Mouse (Mus musculus): ENCODE measurements around the gene E130218I03Rik. TPM values are rescaled to one million over a fixed set of nuclear protein-coding genes. Genes with fewer than 3 reads are reported as not detected.

E130218I03Rik gene
- polyA plus RNA-seq, 1 experiment from 2014 or later: 0.41 TPM

DNA sequence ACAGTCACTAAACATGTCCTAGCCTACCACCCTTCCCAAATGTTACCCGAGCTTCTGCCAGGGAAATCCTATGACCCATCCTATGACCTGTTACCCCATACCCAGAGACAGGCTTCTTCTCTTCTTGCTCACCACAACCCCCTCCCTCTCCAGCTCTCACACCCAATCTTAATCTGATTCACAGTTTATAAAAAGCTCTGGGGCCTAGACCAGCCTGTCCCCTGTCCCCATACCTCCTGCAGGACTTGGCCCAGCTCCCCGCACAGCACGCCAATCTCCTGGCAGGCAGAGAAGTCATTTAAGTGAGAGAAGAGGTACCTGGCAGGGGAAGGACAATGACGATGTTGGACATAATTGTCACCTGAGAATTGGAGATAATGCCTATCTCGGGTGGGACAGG is 8.6 kb upstream of the E130218I03Rik start:
- Histone ChIP-seq H3K4me2 (replicated peaks; ENCODE audit: low read depth, low read length) (no peak overlapping the region), H3K9me3 (ENCODE audit: control insufficient read depth, low read length) (no peaks in the 10 kb centered on the region), H3K27ac (ENCODE audit: low read depth, low read length) (no peak overlapping the region), H3K36me3 (ENCODE audit: control insufficient read depth, insufficient read depth, low read length) (no peaks in the 10 kb centered on the region), H3K27me3 (ENCODE audit: control insufficient read depth, insufficient read depth, low read length) (peaks cover 5% of the 10 kb centered on the region), H3K4me1 (ENCODE audit: control insufficient read depth, insufficient read depth, low read length) (peaks cover 10% of the 10 kb centered on the region), H3K4me3 (ENCODE audit: low read length) (no peak overlapping the region), H3K9ac (ENCODE audit: low read depth, low read length) (no peak overlapping the region)
- 79% methylated on average over 5 of the region's 5 CpGs for WGBS
- no peak for ATAC-seq (ENCODE audit: low FRiP score, low TSS enrichment)

DNA sequence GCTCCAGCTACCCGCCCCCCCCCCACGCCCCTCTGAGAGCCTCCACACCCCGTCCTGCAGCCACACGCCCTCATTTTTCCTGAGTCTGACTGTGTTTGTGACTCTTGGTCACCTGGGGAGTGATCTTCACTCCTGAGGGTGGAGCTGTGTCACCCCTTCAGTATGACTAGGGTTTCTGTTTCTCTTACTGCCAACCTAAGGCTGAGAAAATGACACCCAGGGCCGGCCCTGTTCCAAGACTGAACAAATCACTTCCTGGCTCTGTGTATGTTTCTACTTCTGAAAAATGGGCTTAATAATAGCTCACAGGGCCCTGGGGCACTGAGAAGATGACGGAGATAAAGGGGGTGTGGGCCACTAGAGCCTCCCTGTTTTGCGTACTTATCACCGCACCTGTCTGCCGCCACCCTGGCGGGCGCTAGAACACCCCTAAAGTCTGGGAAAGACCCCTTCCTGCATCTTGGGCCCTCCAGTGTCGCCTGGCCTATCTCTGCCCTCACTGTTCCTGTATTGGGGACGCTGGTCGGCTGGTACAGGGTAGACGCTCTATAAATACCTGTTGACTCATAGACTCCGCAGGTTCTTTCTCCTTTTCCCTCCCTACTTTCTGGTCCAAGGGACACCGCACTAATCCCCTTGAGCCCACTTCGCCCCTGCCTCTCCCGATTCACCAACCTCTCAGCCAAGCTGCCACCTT is 5.7 kb upstream of the E130218I03Rik start:
- no peaks in the 10 kb centered on the region for H3K9me3 ChIP-seq (ENCODE audit: control insufficient read depth, low read length)
- peaks cover 5% of the 10 kb centered on the region for H3K27me3 ChIP-seq (ENCODE audit: control insufficient read depth, insufficient read depth, low read length)
- H3K4me1 ChIP-seq (ENCODE audit: control insufficient read depth, insufficient read depth, low read length): peaks cover 10% of the 10 kb centered on the region
- 22% methylated on average over 19 of the region's 19 CpGs for WGBS
- peak overlapping the region; percentile 54 for H3K9ac ChIP-seq (ENCODE audit: low read depth, low read length)
- ATAC-seq (ENCODE audit: low FRiP score, low TSS enrichment): peak; percentile 40; the same call in 1 of the 2 replicates
- H3K4me2 ChIP-seq (replicated peaks; ENCODE audit: low read depth, low read length): peak overlapping the region; percentile 42
- H3K27ac ChIP-seq (ENCODE audit: low read depth, low read length): 0 out of 2 replicates have a peak overlapping the region, but pooled peaks have one; percentile 42
- no peaks in the 10 kb centered on the region for H3K36me3 ChIP-seq (ENCODE audit: control insufficient read depth, insufficient read depth, low read length)
- peak overlapping the region; percentile 36 for H3K4me3 ChIP-seq (ENCODE audit: low read length)

DNA sequence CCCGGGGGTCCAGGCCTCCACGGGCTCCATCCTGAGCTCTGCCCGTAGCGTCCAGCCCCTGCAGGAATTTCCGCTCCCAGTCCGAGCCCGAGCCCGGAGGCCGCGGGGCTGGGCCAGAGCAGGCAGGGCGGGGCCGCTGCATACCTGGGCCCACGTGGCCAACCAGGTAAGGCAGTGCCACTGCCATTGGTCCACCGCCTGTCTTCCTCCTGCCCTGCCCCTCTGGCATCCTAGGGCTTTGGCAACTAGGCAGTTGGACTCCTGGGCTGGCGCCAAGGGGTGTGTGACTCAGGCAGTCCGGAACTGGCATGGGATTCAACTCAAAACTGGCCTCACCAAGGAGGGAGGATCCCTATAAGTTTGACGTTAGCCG is 5.2 kb upstream of the E130218I03Rik start, which contains the start of gene Cnksr1:
TSS of gene Cnksr1 (minus strand) at position 121 of the 373 bp plus-strand sequence.
- peak within 1 kb of the TSS; percentile 42 for H3K4me2 ChIP-seq (replicated peaks; ENCODE audit: low read depth, low read length)
- H3K27ac ChIP-seq (ENCODE audit: low read depth, low read length): 0 out of 2 replicates have a peak within 1 kb of the TSS, but pooled peaks have one; percentile 42
- H3K27me3 ChIP-seq (ENCODE audit: control insufficient read depth, insufficient read depth, low read length): peaks cover 5% of the 10 kb centered on the region
- H3K4me3 ChIP-seq (ENCODE audit: low read length): peak within 1 kb of the TSS; percentile 36
- peak within 1 kb of the TSS; percentile 54 for H3K9ac ChIP-seq (ENCODE audit: low read depth, low read length)
- peaks cover 10% of the 10 kb centered on the region for H3K4me1 ChIP-seq (ENCODE audit: control insufficient read depth, insufficient read depth, low read length)
- WGBS: 3% methylated on average over 18 of the region's 18 CpGs
- ATAC-seq (ENCODE audit: low FRiP score, low TSS enrichment): peak; percentile 82
- H3K9me3 ChIP-seq (ENCODE audit: control insufficient read depth, low read length): no peaks in the 10 kb centered on the region
- H3K36me3 ChIP-seq (ENCODE audit: control insufficient read depth, insufficient read depth, low read length): no peaks in the 10 kb centered on the region

DNA sequence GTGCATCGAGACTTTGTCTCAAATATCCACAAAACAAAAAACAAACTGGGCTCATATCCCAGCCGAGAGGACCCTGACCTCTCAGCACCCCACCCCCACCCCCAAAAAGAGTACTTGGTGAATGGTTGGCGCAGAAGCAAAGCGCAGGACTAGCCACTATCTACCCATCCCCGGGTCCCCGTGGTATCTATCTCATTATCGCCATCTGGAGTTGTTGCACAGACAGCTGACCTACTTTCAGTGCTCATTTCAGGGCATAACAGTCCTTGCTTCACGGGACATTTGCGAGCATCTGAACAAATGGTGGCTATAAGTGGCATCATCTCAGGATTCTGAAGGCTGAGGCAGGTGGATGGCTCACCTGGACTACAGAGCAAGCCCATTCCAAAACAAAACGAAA is 4.8 kb upstream of the E130218I03Rik start:
- peaks cover 10% of the 10 kb centered on the region for H3K4me1 ChIP-seq (ENCODE audit: control insufficient read depth, insufficient read depth, low read length)
- 13% methylated on average over 10 of the region's 10 CpGs for WGBS
- H3K4me3 ChIP-seq (ENCODE audit: low read length): peak overlapping the region; percentile 36
- H3K36me3 ChIP-seq (ENCODE audit: control insufficient read depth, insufficient read depth, low read length): 0 out of 2 replicates have a peak, but pooled peaks cover 2% of the 10 kb centered on the region
- H3K4me2 ChIP-seq (replicated peaks; ENCODE audit: low read depth, low read length): peak overlapping the region; percentile 42
- peaks cover 5% of the 10 kb centered on the region for H3K27me3 ChIP-seq (ENCODE audit: control insufficient read depth, insufficient read depth, low read length)
- H3K9me3 ChIP-seq (ENCODE audit: control insufficient read depth, low read length): no peaks in the 10 kb centered on the region
- 0 out of 2 replicates have a peak overlapping the region, but pooled peaks have one; percentile 54 for H3K9ac ChIP-seq (ENCODE audit: low read depth, low read length)
- no peak for ATAC-seq (ENCODE audit: low FRiP score, low TSS enrichment)
- H3K27ac ChIP-seq (ENCODE audit: low read depth, low read length): no peak overlapping the region

DNA sequence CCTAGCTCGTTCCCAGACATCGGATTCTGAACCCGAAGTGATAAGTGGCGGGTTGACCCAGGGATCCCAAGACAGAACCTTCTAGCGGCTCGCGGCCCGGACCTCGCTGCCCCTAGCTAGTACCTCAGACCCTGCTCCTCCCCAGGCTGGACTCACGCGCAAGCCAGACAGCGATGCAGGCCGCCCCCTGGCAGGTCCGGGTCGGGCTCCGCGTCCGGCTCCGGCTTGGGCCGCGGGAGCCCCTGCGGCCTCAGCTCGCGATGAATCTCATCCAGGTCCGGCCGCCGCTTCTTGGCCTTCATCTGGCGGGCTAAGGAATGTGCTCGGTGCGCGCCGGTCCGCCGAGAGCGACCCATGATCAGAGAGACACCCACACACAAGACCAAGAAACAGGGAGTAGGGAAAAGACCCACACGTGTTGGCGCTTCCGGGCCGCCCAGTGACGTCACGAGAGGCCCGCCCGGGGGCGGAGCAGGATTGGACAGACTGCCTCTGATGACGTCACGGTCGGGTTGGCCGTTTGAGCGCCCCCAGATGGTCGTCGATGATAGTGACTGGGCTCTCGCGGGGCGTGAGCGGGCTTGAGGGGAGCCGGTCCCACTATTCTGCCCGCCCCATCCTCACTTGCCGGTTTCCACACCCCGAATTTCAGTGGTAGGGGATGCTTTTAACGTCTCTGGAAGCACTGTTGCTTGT is 1.8 kb downstream of the E130218I03Rik start, which contains the start of gene Zfp593:
TSS of gene Zfp593 (minus strand) at position 445 of the 696 bp plus-strand sequence.
- peak within 1 kb of the TSS; percentile 91 for H3K4me2 ChIP-seq (replicated peaks; ENCODE audit: low read depth, low read length)
- peak within 1 kb of the TSS; percentile 89 for H3K4me3 ChIP-seq (ENCODE audit: low read length)
- peak within 1 kb of the TSS; percentile 84 for H3K9ac ChIP-seq (ENCODE audit: low read depth, low read length)
- peaks cover 14% of the 10 kb centered on the region for H3K27me3 ChIP-seq (ENCODE audit: control insufficient read depth, insufficient read depth, low read length)
- no peaks in the 10 kb centered on the region for H3K9me3 ChIP-seq (ENCODE audit: control insufficient read depth, low read length)
- 0 out of 2 replicates have a peak, but pooled peaks cover 18% of the 10 kb centered on the region for H3K4me1 ChIP-seq (ENCODE audit: control insufficient read depth, insufficient read depth, low read length)
- ATAC-seq (ENCODE audit: low FRiP score, low TSS enrichment): peak; percentile 74
- under 1% methylated on average over 59 of the region's 60 CpGs for WGBS
- no peak within 1 kb of the TSS for H3K27ac ChIP-seq (ENCODE audit: low read depth, low read length)
- 0 out of 2 replicates have a peak, but pooled peaks cover 2% of the 10 kb centered on the region for H3K36me3 ChIP-seq (ENCODE audit: control insufficient read depth, insufficient read depth, low read length)

DNA sequence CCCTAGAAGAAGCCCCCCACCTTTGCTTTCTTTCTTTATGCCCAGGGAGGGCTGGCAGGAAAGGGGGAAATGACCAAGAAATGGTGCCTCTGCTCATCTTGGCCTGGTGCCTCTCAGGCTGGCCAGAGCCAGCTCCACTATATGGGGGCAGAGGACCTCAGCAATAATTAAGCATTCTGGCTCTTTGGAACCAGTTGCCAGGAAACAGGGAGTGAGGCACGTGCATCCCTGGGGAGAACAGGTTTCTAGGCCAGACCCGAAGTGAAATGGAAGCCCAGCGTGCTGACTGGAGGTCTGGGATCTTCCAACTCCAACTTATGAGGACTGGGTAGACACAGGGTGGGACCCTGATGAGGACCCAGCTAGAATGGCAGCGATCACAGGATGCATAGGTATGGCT is 2.8 kb downstream of the E130218I03Rik start:
- H3K9ac ChIP-seq (ENCODE audit: low read depth, low read length): peak overlapping the region; percentile 84; the same call in 1 of the 2 replicates
- 46% methylated on average over 4 of the region's 4 CpGs for WGBS
- no peak for ATAC-seq (ENCODE audit: low FRiP score, low TSS enrichment)
- H3K4me1 ChIP-seq (ENCODE audit: control insufficient read depth, insufficient read depth, low read length): peaks cover 25% of the 10 kb centered on the region; the same call in 1 of the 2 replicates
- H3K27ac ChIP-seq (ENCODE audit: low read depth, low read length): no peak overlapping the region
- H3K27me3 ChIP-seq (ENCODE audit: control insufficient read depth, insufficient read depth, low read length): peaks cover 23% of the 10 kb centered on the region
- H3K4me3 ChIP-seq (ENCODE audit: low read length): no peak overlapping the region
- H3K36me3 ChIP-seq (ENCODE audit: control insufficient read depth, insufficient read depth, low read length): 0 out of 2 replicates have a peak, but pooled peaks cover 2% of the 10 kb centered on the region
- H3K4me2 ChIP-seq (replicated peaks; ENCODE audit: low read depth, low read length): no peak overlapping the region
- H3K9me3 ChIP-seq (ENCODE audit: control insufficient read depth, low read length): no peaks in the 10 kb centered on the region

DNA sequence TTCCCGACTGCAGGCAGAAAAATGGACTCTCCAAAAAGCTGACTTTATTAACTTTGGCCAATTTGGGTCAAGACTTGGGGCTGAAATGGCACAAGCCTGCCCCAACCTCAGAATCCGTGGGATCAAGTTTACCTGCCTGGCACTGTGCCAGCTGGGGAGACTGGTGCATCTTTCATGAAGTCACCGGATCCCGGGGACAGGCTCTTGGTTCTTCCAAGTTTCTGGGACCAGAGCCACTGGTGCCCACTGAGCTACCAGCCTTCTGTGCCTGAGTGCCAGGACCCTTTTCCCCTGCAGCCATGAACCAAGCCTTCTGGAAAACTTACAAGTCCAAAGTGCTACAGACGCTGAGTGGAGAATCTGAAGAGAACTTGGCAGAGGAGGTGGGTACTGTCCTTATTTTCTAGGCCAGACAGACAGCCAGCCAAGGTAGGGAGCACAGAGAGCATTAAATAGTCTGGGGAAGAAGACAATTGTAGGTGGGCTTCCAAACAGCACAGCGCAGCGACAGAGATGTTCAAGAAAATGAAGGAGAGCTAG is 3.3 kb downstream of the E130218I03Rik start, which contains the start of gene Gm30191:
TSS of gene Gm30191 (plus strand) at position 217 of the 540 bp plus-strand sequence.
- Histone ChIP-seq H3K4me3 (ENCODE audit: low read length) (peak within 1 kb of the TSS; percentile 89; the same call in 1 of the 2 replicates), H3K4me2 (replicated peaks; ENCODE audit: low read depth, low read length) (peak within 1 kb of the TSS; percentile 91), H3K9ac (ENCODE audit: low read depth, low read length) (peak within 1 kb of the TSS; percentile 84; the same call in 1 of the 2 replicates), H3K27ac (ENCODE audit: low read depth, low read length) (no peak within 1 kb of the TSS), H3K36me3 (ENCODE audit: control insufficient read depth, insufficient read depth, low read length) (0 out of 2 replicates have a peak, but pooled peaks cover 2% of the 10 kb centered on the region), H3K4me1 (ENCODE audit: control insufficient read depth, insufficient read depth, low read length) (peaks cover 30% of the 10 kb centered on the region; the same call in 1 of the 2 replicates), H3K9me3 (ENCODE audit: control insufficient read depth, low read length) (no peaks in the 10 kb centered on the region), H3K27me3 (ENCODE audit: control insufficient read depth, insufficient read depth, low read length) (peaks cover 28% of the 10 kb centered on the region)
- 82% methylated on average over 7 of the region's 7 CpGs for WGBS
- no peak for ATAC-seq (ENCODE audit: low FRiP score, low TSS enrichment)

DNA sequence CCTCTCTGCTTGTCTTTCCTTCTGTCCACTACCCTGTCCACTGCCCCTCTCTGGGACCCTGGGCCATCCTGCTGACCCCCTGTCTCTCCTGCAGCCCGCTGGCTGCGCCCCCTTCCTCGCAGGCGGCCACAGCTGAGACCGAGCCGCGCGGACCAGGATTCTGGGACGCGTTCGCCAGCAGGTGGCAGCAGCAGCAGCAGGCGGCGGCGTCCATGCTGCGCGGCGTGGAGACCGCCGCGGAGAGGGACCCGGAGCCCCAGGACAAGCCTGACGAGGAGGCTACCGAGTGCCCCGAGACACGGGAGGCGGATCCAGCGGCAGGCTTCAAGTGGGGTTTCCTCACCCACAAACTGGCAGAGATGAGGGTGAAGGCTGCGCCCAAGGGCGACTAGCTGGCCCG is 6.2 kb downstream of the E130218I03Rik start:
- H3K4me3 ChIP-seq (ENCODE audit: low read length): peak overlapping the region; percentile 46
- WGBS: 1% methylated on average over 30 of the region's 30 CpGs
- H3K9me3 ChIP-seq (ENCODE audit: control insufficient read depth, low read length): no peaks in the 10 kb centered on the region
- peaks cover 48% of the 10 kb centered on the region for H3K27me3 ChIP-seq (ENCODE audit: control insufficient read depth, insufficient read depth, low read length)
- no peak overlapping the region for H3K27ac ChIP-seq (ENCODE audit: low read depth, low read length)
- peaks cover 45% of the 10 kb centered on the region; the same call in 1 of the 2 replicates for H3K4me1 ChIP-seq (ENCODE audit: control insufficient read depth, insufficient read depth, low read length)
- peak overlapping the region; percentile 50 for H3K9ac ChIP-seq (ENCODE audit: low read depth, low read length)
- H3K4me2 ChIP-seq (replicated peaks; ENCODE audit: low read depth, low read length): peak overlapping the region; percentile 79
- H3K36me3 ChIP-seq (ENCODE audit: control insufficient read depth, insufficient read depth, low read length): no peaks in the 10 kb centered on the region
- ATAC-seq (ENCODE audit: low FRiP score, low TSS enrichment): peak; percentile 51

Data from kidney, embryonic 14.5 days (tissue).